Mouse (Mus musculus) left cerebral cortex, postnatal 36 days (tissue): ENCODE measurements around the gene Spp1. TPM values are rescaled to one million over a fixed set of nuclear protein-coding genes. Genes with fewer than 3 reads are reported as not detected.
"Not testable (repeated sequence)": the region's sequence is repeated elsewhere in the genome, so short reads cannot be mapped to it uniquely, and the experiment has no call there.

ENCODE experiments used
- DNase-seq, 2 experiments: peaks; one replicate each; pipeline ENCODE4 v3.0.0; 2021 to 2022; ENCODE audit warnings: low spot score in 2 of 2, mixed read lengths in 1 of 2
- intact Hi-C: fragments of 180-260 bp; cut with DNase I; formaldehyde crosslinking; loops from one replicate; pipeline ENCODE4 v1.15.1; 2025
- total RNA-seq, 2 experiments: library from RNA; stranded (reverse); gene quantifications; 2 replicates each; pipeline ENCODE4 v1.2.3; 2021

The Spp1 gene
- total RNA-seq, 2 experiments from 2014 or later = 9.2 to 11.9 TPM

DNA sequence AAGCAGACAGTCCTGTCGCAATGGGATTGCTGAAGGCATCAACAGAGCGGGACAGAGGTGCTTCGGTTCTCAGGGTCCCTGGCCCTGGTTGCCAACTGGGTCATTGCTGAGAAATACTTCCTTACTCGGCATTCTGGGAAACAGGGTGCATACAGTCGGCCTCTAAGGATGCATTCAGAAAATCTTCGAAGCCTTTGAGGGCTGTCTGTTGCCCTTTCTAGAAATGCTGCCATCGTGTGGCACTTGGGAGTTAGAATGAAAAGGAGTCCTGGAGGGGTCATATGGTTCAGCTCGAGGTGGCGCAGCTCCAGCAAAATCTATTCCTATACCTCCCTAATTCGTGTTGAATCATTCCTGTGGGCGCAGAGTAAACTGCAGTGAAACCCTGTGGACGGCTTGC, 2.0 kb upstream of the Spp1 start:
- DNase-seq = peak in 1 of 2 experiments; percentile 10
- intact Hi-C loops = loop anchor here (5.0 kb wide), 2 partner anchors 91 to 216 kb away; no protein-coding TSS in a partner anchor

DNA sequence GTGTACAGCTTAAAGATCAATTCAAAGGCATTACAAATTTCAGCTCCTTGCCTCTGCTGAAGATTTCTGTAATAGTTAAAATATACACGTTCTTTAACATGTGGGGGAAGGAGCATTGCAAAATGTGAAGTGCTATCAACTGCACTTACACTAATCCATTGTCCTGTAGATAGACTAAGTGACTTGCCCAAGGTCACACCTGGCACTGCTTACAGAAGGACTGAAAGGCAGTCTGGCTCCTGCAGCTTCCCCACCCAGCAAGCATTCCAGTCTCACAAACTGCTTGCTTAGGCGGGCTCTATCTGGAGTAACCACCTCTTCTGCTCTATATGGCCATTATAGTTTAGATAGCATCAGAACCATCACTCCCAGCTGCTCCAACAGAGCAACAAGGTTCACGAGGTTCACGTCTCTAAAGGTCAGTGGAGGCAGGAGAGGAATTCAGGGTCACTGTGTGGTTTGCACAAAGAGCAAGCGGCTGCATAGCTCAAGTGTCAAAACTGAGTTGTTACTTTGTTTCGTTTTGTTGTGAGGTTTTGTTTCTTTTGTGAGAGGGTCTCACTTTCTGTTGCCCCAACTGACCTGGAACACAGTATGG, 851 bp upstream of the Spp1 start:
- intact Hi-C loops = loop anchor here (5.0 kb wide), 2 partner anchors 92 to 217 kb away; no protein-coding TSS in a partner anchor
- no peak for DNase-seq

DNA sequence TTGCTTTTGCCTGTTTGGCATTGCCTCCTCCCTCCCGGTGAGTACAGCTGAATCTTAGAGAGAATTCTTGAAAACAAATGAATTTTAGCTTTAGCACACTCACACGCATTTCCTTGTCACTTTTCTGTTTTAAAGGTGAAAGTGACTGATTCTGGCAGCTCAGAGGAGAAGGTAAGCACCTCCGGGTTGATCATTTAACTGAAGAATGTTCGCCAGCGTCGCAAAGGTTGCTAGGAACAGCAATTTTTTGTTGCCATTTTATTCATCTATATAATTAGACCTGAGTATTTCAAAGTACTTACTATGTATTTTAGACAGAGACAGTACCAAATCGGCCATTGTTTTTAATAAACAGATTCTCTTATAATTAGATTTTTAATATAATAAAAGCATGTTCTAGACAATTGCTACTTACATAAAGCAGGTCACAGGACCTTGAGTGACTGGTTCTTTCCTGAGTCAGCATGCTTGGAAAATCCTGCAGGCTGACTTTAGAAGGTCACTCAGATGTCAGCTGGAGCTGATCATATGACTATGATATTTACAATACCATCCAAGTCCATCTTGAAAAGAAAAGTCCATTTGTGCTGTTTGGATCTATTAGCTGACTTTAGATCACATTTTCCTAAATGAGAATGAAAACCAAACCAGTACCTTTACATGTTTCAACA, 1.6 kb downstream of the Spp1 start:
- intact Hi-C loops = no loop called here
- no peak for DNase-seq

DNA sequence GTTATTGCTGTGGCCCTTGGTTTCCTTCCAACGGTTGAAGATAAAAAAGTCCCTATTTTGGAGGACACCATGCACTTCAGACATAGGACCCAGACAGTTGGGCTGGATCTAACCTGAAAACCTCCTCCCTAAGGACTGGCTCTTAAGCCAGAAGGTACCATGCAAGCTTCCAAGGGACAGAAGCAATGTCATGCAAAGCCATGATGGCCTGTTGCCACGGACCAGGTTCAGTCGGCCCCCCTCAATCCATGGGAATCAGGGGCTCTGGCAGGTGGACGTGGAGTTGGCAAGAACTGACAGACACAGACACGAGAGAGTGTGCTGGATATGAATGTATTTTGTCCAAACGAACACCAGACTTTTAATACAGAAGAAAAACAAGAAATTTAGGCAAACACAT, 7.5 kb downstream of the Spp1 start:
- intact Hi-C loops = no loop called here
- no peak for DNase-seq

DNA sequence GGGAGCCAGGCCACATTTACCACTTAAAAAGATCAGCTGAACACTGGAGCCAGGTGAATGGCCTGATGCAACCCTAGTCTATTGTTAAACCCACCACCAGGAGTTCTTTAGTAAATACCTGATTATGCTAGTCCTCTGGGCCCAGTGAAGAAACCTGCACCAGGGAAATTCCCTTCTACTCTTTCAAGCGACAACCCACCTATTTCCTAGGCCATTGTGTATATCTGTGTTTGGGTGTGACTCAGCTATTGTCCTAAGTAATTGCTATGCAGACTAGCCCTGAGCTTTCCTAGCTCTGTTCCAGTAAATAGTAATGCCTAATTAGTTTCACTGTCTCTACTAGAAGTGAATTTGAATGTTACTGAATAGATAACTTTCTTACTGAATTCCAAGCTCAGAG, 7.9 kb downstream of the Spp1 start:
- intact Hi-C loops = no loop called here

DNA sequence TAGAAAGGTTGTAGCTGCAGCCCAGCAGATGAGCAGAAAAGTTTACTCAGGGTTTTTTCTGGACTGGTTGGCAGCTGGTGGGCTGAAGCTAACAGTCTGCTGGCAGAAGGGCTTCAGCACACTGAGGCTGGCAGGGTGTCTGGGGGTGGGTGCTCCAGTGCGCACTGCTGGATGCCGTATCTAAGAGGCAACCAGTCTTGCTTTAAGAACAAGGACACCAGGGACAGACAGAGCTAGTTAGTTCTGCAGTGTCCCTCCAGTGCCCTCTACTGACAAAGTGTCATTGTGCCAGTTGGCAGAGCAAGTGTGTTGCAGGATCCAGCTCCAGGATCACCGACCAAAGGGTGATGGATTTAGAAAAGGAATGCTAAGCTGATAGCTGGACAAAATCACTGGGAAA, 11.2 kb downstream of the Spp1 start:
- intact Hi-C loops = loop anchor here (5.0 kb wide), 2 partner anchors 104 to 229 kb away; no protein-coding TSS in a partner anchor

More for the DNA sequence above, 7.9 kb downstream of the Spp1 start:
- DNase-seq = no peak

DNA sequence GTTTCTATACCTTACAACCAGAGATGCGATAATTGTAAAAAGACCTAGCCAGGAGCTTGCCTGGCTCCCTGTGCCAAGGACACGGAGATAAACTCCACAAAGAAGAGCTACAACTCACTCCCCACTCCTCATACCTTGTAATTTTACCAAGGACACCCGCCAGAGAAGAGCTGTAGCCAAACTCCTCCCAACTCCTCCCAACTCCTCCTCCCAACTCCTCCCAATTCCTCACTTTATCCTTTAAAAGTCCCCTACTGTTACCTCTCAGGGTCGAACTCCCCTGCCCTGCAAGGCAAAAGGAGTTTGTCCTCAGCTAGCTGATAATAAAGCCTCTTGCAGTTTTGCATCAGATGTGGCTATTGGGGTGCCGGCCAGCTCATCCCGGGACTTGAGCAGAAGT, 13.4 kb downstream of the Spp1 start:
- not testable (repeated sequence) for DNase-seq

More for the DNA sequence above, 11.2 kb downstream of the Spp1 start:
- peak; percentile 58 to 65 for DNase-seq

DNA sequence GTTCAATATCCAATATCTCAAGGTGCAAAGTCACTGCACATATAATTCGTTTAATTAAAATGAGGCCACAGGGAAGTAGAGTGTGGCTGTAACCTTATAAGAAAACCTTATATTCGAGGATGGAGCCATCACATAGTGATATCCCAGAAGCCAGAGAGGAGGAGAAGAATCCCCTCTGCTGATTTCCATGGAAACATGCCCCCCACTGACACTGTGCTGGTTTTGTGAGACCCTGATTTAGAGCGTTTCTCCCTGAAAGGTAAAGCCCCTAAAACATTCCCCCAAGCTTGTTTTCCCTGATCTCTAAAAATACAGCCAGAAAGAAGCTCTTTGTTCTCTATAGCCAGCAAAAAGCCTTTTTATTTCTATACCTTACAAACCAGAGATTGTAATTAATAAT, 14.6 kb downstream of the Spp1 start:
- intact Hi-C loops = loop anchor here (5.0 kb wide), 2 partner anchors 107 to 232 kb away; no protein-coding TSS in a partner anchor
- DNase-seq = no peak

More for the DNA sequence above, 13.4 kb downstream of the Spp1 start:
- intact Hi-C loops = loop anchor here (5.0 kb wide), 2 partner anchors 106 to 231 kb away; no protein-coding TSS in a partner anchor

DNA sequence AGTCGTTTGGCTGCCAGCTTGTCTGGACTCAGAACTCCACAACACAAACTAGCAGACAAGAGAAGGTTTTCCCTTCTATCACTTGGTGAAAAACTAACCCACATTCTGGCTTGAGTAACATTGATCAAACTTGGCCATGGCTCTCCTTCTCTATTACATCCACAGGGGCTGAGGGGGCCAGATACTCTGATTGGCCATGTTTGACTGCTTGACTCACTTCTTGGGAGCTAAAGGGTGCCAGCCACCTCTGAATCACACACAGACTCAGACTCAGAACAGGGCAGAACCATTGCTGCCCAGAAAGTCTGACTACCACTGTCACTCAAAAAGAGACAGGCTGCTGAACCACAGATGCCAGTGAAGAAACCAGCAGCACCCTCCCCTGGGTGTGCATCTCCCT, 18.2 kb downstream of the Spp1 start:
- DNase-seq = no peak
- intact Hi-C loops = no loop called here

DNA sequence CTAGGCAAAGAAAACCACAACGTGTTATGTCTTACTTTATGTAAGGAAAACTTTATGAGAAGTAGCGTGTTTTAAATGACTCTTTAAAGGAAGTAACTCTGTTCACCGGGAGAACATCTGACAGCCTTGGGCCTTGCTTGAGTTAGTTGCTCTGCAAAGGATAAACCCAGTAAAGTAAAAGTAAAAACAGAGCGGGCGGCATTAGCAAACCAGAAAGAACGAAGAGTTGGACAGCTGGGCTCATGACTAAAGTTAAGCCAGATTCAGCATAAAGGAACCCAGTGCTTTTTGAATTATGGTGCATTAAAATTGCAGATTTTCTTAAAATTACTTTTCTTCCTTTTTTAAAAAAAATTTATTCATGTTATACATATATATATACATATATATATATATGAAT, 19.6 kb downstream of the Spp1 start:
- no peak for DNase-seq
- intact Hi-C loops = no loop called here

DNA sequence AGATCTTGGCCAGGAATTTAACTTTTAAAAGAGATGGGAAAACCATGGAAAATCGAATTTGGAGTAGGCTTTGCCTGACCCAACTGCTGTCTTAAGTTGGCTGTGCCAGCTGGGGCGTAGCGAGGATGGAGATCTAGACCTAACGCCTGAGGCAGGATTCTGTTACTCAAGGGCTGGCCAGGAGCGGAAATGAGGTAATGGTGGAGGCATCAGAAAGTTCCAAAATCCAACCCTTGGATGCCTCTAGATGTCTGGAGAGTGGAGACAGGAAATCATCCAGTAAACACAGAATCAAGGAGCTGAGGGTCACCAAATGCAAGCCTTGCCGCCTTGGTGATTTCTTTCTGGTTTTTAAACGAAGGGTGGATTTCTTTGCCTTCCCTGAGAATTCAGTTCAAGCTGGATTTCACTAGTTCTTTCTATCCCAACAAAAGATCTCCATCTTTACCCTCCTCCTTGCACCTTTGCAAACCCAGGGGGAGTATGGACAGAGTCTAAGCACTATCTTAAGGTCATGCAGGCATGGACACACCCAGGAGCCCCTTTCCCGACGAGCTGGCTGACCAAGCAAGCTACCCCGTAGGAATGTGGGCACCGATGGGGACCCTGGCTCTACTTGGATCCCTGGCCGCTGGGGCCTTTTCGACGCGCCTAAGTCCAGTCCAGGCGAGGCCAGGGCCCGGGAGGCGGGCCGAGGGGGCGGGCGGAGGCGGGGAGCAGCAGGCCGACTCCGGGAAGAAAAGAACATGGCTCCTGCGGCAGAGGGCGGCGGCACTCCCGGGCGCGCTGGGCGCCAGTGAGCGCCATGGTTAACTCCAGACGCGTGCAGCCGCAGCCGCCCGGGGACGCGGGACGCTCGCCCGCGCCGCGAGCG, 24.2 kb downstream of the Spp1 start, which contains the start of gene Pkd2:
Gene Pkd2 (plus strand): TSS at position 619 of the 874 bp plus-strand sequence.
- intact Hi-C loops = loop anchor here (5.0 kb wide), 1 partner anchor 347 kb away; the partner anchor contains the start of gene Sparcl1
- peak; percentile 61 to 75 for DNase-seq

DNA sequence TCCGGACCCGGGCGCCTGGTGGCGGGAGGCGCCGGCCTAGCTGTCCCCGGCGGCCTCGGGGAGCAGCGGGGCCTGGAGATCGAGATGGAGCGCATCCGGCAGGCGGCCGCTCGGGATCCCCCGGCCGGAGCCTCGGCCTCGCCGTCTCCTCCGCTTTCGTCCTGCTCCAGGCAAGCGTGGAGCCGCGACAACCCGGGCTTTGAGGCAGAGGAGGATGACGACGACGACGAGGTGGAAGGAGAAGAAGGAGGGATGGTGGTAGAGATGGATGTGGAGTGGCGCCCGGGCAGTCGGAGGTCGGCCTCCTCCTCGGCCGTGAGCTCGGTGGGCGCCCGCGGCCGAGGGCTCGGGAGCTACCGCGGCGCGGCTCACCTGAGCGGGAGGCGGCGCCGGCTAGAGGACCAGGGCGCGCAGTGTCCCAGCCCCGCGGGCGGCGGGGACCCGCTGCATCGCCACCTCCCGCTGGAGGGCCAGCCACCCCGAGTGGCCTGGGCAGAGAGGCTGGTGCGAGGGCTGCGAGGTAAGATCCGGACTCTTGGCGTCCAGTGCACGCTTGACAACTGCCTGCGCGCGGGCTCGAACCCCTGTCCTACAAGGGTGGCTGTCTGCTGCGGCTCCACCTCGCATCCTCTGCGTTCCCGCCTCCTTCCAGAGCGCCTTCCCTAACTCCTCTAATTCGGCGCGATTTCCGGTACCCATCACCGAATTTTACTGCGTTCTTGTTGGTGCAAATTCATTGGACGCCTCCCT, 25.0 kb downstream of the Spp1 start:
- peak; percentile 66 to 69 for DNase-seq
- intact Hi-C loops = loop anchor here (5.0 kb wide), 1 partner anchor 348 kb away; the partner anchor contains the start of gene Sparcl1

DNA sequence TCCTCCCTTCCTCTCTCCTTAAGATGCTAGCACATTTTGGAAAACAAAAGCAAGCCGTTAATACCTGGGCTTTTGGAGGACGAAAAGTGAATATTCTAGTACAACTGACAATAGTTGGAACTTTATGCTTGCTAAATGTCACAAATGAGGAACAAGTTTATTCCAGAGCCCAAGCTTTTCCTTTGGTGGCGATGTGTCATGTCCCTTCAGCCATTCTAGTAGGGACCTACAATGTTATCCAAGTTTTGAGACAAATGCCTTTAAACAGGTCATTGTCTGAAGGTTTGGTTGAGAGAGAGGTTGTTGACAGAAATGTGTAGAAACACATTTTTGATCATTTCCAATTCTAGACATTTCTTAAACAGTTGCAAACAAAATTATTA, 25.5 kb downstream of the Spp1 start:
- no peak for DNase-seq
- intact Hi-C loops = no loop called here

DNA sequence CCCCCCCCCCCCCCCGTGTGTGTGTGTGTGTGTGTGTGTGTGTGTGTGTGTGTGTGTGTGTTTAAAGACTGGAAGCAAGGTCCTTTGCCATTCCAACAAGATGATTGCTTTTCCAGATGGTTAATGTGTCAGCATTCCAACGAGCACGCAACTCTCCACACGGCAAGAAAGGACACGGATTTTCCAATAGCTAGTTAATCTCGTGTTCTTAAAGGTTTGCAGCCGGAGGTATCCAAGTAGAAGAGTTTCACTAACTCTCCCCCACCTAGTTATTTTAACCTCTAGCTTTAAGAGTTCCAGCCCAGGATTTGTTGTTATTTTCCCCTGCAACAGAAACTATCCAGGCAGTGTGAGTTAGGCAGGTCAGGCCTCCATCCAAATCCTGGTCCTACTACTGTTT, 25.9 kb downstream of the Spp1 start:
- intact Hi-C loops = no loop called here
- no peak for DNase-seq

DNA sequence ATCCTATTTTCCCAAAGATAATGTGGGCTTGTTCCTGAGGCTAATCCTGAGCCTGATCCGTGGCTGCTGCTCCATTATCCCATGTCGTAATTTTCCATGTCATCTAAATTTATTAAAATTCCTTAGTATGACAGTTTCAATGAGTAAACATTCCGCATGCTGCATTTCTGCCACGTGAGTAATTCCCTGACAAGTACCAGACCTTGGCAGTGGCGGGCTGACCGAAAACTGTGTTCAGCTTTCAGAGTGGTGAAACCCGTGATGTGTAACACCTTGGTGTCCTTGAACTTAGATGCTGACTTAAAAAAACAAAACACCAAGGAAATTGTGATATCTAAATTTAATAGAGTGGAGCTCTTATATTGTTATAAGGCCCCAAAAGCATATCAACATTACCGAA, 30.4 kb downstream of the Spp1 start:
- no peak for DNase-seq

DNA sequence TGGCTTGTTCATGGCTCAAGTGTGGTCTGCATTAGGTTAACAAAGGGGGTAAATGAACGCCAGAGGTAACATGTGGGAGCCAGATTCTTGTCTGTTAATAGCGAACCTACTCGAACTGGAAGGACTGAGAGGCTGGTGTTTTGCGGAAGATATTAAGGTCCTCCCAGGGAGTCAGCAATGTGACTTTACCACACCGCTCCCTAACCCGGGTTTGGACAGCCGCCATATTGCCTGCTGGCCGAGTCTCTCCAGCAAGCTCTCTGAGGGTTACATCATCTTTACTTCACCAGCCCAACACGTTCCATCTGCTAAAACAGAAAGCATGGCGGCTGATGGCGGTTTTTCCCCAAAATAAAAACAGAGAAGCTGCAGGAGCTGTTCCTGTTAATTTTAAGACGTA, 30.8 kb downstream of the Spp1 start:
- peak in 1 of 2 experiments; percentile 15 for DNase-seq
- intact Hi-C loops = no loop called here

More for the DNA sequence above, 30.4 kb downstream of the Spp1 start:
- intact Hi-C loops = no loop called here

DNA sequence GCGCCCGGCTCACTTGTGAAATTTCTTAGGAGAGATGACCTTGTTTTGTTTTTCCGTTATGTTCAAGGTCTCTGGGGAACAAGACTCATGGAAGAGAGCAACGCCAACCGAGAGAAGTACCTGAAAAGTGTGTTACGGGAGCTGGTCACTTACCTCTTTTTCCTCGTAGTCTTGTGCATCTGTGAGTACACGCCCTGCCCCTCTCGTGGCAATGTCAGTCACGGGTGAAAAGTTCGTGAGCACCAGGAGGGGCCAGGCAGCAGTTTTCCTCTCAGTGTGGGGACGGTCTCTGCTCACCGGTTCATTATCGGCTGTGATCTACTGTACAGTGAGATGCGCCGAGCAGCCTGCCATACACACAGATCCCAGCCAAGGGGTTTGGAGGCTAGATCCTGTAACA, 31.9 kb downstream of the Spp1 start:
- DNase-seq = no peak
- intact Hi-C loops = no loop called here

DNA sequence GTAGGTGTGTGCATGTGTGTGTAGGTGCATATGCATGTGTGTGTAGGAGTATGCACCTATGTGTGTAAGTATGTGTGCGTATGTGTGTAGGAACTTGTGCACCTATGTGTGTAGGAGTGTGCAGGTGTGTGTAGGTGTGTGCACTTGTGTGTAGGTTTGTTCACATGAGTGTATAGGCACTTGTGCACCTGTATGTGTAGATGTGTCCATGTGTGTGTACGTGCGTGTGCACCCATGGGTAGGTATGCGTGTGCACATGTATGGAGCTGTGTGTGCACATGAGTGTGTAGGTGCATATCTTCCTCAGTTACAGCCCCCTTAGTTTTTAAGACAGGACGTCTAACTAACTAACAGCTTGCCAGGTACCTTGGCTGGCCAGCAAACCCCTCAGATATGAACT, 33.7 kb downstream of the Spp1 start:
- no peak for DNase-seq
- intact Hi-C loops = no loop called here

DNA sequence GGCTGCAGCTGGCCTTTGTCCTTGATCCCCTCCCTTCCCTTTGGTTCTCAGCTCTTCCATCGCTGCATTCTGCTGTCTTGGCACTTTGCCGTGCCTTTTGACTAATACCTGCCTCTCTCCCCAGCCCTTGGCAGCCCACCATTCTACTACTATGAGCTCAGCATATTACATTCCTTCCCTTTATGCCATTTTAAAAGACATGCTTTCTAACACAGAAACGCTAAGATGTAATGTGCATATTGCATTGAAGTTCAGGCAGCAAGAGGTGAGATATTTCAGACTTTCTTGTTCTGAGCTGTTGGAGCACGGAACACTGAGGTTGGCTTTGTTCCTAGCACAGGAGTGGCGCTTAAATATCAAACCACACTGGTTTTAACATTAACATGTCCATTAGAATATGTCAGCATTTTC, 36.1 kb downstream of the Spp1 start:
- no peak for DNase-seq
- intact Hi-C loops = no loop called here
